Comparison of ENCODE assay signal across 20 mouse cellular contexts in the genomic region with DNA sequence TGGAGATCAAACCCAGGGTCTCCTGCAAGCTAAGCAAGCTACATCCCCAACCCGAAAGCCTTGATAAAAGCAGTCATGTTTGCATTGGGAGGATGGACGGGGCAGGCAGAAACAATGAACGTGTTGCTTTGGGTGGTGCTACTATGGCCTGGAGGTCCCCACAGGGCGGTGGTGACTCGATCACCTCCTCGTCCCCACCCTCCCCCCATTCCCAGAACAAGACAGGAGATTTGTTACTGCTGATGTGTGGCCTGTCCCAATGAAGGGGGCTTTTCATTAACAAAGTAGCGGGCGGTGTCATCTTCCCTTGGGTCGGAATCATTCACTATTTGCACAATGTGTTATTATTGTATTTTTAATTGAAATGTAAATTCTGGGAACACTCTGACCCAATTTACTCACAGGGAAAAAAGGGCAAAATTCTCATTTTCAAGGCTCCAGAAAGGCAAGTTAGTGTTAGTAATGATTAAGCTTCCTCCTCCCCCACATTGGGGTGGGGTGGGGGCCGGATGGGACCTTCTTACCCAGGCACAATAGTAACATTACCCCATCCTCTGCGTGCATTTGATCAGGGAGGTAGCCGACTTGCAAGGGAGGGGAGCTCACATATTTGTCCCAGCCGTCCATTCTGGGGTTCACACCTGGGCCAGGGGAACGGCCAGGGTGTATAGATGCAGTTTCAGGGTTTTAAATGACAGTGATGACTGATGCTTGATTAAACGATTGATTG. TPM values are rescaled to one million over a fixed set of nuclear protein-coding genes. Genes with fewer than 3 reads are reported as not detected.
DNase-seq lines count a peak whose midpoint lies in the region; ATAC-seq and TF ChIP-seq lines count a peak whose summit lies in the region.
"Had no signal": no experiment of that assay in that cellular context is flagged by ENCODE, and none has a peak within 500 bp of the region (broad histone marks: within the 10 kb centered on the region; RNA-seq: fewer than 3 reads in every experiment).

No protein-coding gene starts in this region.

- no peaks in the 10 kb centered on the region for H3K9me3 ChIP-seq in ES-Bruce4 (replicated peaks; ENCODE audit: control insufficient read depth, insufficient read depth, low read length, poor library complexity, severe bottlenecking)
- H3K9me3 ChIP-seq in kidney, embryonic 16.5 days (ENCODE audit: low read length): no peaks in the 10 kb centered on the region
- no peaks in the 10 kb centered on the region for H3K9me3 ChIP-seq in heart, embryonic 12.5 days (replicated peaks)
- H3K9me3 ChIP-seq: forebrain, embryonic 13.5 days; heart, embryonic 13.5 days; hindbrain, embryonic 15.5 days had no signal

- no peak overlapping the region for H3K4me3 ChIP-seq in kidney, adult 2 months (ENCODE audit: insufficient read depth, low read depth, low read length)
- H3K4me3 ChIP-seq in ES-Bruce4 (ENCODE audit: low read depth, low read length): no peak overlapping the region
- no peak overlapping the region for H3K4me3 ChIP-seq in kidney, embryonic 16.5 days (ENCODE audit: low read length)
- H3K4me3 ChIP-seq in heart, embryonic 12.5 days: no peak overlapping the region
- H3K4me3 ChIP-seq: forebrain, embryonic 13.5 days; gastrocnemius, adult 2 months; heart, embryonic 13.5 days; hindbrain, embryonic 15.5 days had no signal

- no peak for TF ChIP-seq POLR2A in kidney, adult 2 months (IDR thresholded peaks at IDR 0.05; ENCODE audit: low read depth, low read length)
- TF ChIP-seq POLR2A in ES-Bruce4 (IDR thresholded peaks at IDR 0.05; ENCODE audit: insufficient read depth, low read length): no peak

- ATAC-seq in kidney, embryonic 16.5 days (ENCODE audit: low FRiP score, low TSS enrichment): peak; percentile 42; the same call in 1 of the 2 replicates
- ATAC-seq in heart, embryonic 12.5 days (ENCODE audit: insufficient number of reproducible peaks, low FRiP score): no peak
- ATAC-seq: forebrain, embryonic 13.5 days; forebrain, postnatal 0 days had no signal

- H3K4me2 ChIP-seq in kidney, embryonic 16.5 days (replicated peaks; ENCODE audit: low read depth, low read length): no peak overlapping the region
- no peak overlapping the region for H3K4me2 ChIP-seq in heart, embryonic 12.5 days
- H3K4me2 ChIP-seq: forebrain, embryonic 13.5 days; heart, embryonic 13.5 days; hindbrain, embryonic 15.5 days had no signal

- WGBS in kidney, adult 2 months: 52% methylated on average over 15 of the region's 15 CpGs
- 52% methylated on average over 15 of the region's 15 CpGs for WGBS in kidney, embryonic 16.5 days
- 67% methylated on average over 15 of the region's 15 CpGs for WGBS in heart, embryonic 12.5 days

- H3K4me1 ChIP-seq in kidney, adult 2 months (ENCODE audit: control insufficient read depth, insufficient read depth, low read length): peaks cover 3% of the 10 kb centered on the region
- H3K4me1 ChIP-seq in ES-Bruce4 (ENCODE audit: control insufficient read depth, insufficient read depth, low read length): peaks cover 15% of the 10 kb centered on the region
- H3K4me1 ChIP-seq in kidney, embryonic 16.5 days (ENCODE audit: insufficient read depth, low read length): peaks cover 3% of the 10 kb centered on the region; the same call in 1 of the 2 replicates
- H3K4me1 ChIP-seq in heart, embryonic 12.5 days (replicated peaks): no peaks in the 10 kb centered on the region
- H3K4me1 ChIP-seq: forebrain, embryonic 13.5 days; heart, embryonic 13.5 days; hindbrain, embryonic 15.5 days had no signal

- no peaks in the 10 kb centered on the region for H3K27me3 ChIP-seq in kidney, adult 2 months (replicated peaks; ENCODE audit: control insufficient read depth, insufficient read depth, low read length)
- no peaks in the 10 kb centered on the region for H3K27me3 ChIP-seq in ES-Bruce4 (ENCODE audit: control insufficient read depth, insufficient read depth, low read length, poor library complexity, severe bottlenecking)
- H3K27me3 ChIP-seq in kidney, embryonic 16.5 days (ENCODE audit: insufficient read depth, low read length): no peaks in the 10 kb centered on the region
- H3K27me3 ChIP-seq in heart, embryonic 12.5 days (replicated peaks): 0 out of 2 replicates have a peak, but pooled peaks cover 19% of the 10 kb centered on the region
- H3K27me3 ChIP-seq: CH12.LX; forebrain, embryonic 13.5 days had no signal

- H3K9ac ChIP-seq in ES-Bruce4 (ENCODE audit: low read depth, poor library complexity, severe bottlenecking): peak overlapping the region; percentile 26
- no peak overlapping the region for H3K9ac ChIP-seq in kidney, embryonic 16.5 days (replicated peaks; ENCODE audit: low read length)
- no peak overlapping the region for H3K9ac ChIP-seq in heart, embryonic 12.5 days
- H3K9ac ChIP-seq: forebrain, embryonic 13.5 days; forebrain, postnatal 0 days; heart, embryonic 13.5 days; hindbrain, embryonic 15.5 days had no signal

- no peaks in the 10 kb centered on the region for H3K36me3 ChIP-seq in kidney, adult 2 months (ENCODE audit: control insufficient read depth, insufficient read depth, low read length)
- no peaks in the 10 kb centered on the region for H3K36me3 ChIP-seq in ES-Bruce4 (ENCODE audit: control insufficient read depth, insufficient read depth, low read length, poor library complexity, severe bottlenecking)
- H3K36me3 ChIP-seq in kidney, embryonic 16.5 days (ENCODE audit: insufficient read depth, low read length): no peaks in the 10 kb centered on the region
- H3K36me3 ChIP-seq in heart, embryonic 12.5 days: no peaks in the 10 kb centered on the region
- H3K36me3 ChIP-seq: heart, embryonic 13.5 days; hindbrain, embryonic 15.5 days had no signal

- no peak for TF ChIP-seq CTCF in kidney, adult 2 months (conservative IDR thresholded peaks at IDR 0.05; ENCODE audit: insufficient read depth, insufficient read length, low read depth, low read length)
- no peak for TF ChIP-seq CTCF in ES-Bruce4 (IDR thresholded peaks at IDR 0.05; ENCODE audit: low read depth, low read length)

- DNase-seq in kidney, adult 2 months: peak; percentile 72
- no peak for DNase-seq in kidney, adult 11 months
- DNase-seq in R1 (ENCODE audit: low read depth, low spot score) (peak; percentile 62), MN1 (ENCODE audit: low spot score) (no peak)
- DNase-seq in ovary, postnatal 14 days (ENCODE audit: low spot score): no peak
- DNase-seq: adrenal gland, postnatal 10 days; cerebellum, adult 11 months; cerebellum, adult 9-11 months; cerebellum, postnatal 36 days; forebrain, postnatal 0 days; gastrocnemius, adult 2 months; gastrocnemius, postnatal 25 days; heart, postnatal 36 days had no signal

- peak; percentile 100 for TF ChIP-seq EP300 in ES-Bruce4 (IDR thresholded peaks at IDR 0.05; ENCODE audit: insufficient read depth, low read depth, low read length)

- H3K27ac ChIP-seq in kidney, adult 2 months (ENCODE audit: insufficient read depth, low read depth, low read length): no peak overlapping the region
- H3K27ac ChIP-seq in ES-Bruce4 (ENCODE audit: insufficient read depth, low read length): peak overlapping the region; percentile 94
- 0 out of 2 replicates have a peak overlapping the region, but pooled peaks have one; percentile 7 for H3K27ac ChIP-seq in kidney, embryonic 16.5 days (ENCODE audit: low read length)
- H3K27ac ChIP-seq in heart, embryonic 12.5 days (ENCODE audit: poor library complexity, severe bottlenecking): no peak overlapping the region
- H3K27ac ChIP-seq: forebrain, embryonic 13.5 days; gastrocnemius, adult 2 months; heart, embryonic 13.5 days; hindbrain, embryonic 15.5 days had no signal

RNA-seq across cellular contexts. Expression of gene Sall1, which starts 52.0 kb away (rescaled TPM):
- polyA plus RNA-seq in kidney, adult 2 months (2012; rRNA removed): 26.0 and 34.0 TPM in 2 replicates
- polyA plus RNA-seq in ES-Bruce4 (2011; ENCODE audit: insufficient read depth, insufficient read length, low read depth, missing spikeins): 58.9 and 60.4 TPM in 2 replicates
- 38.7 and 44.4 TPM in 2 replicates for polyA plus RNA-seq in kidney, embryonic 16.5 days (2015; fragmentation: Nextera tagmentation; extraction: Ambion mirVana)
- polyA plus RNA-seq in heart, embryonic 12.5 days (2016; fragmentation: Nextera tagmentation; extraction: Ambion mirVana): 6.4 and 6.7 TPM in 2 replicates

Comparison
In these comparisons a context has a peak if more than half of its experiments do, and no peak if none do; other contexts are left out.
1. DNase-seq: peak in kidney, adult 2 months (single experiment) and R1 (single experiment); none in kidney, adult 11 months (single experiment), MN1 (single experiment) and ovary, postnatal 14 days (single experiment).
2. H3K27ac ChIP-seq: peak in ES-Bruce4 (single experiment) and kidney, embryonic 16.5 days (single experiment); none in kidney, adult 2 months (single experiment) and heart, embryonic 12.5 days (single experiment).